In genomic region chr10:96263544-96263943, GRCm38 (mm10) we compare ENCODE assay signal across 10 mouse cellular contexts.
DNase-seq lines count a peak whose midpoint lies in the region; ATAC-seq lines count a peak whose summit lies in the region.
"Had no signal": no experiment of that assay in that cellular context is flagged by ENCODE, and none has a peak within 500 bp of the region (broad histone marks: within the 10 kb centered on the region; RNA-seq: fewer than 3 reads in every experiment).

No protein-coding gene starts in this region.

- H3K27me3 ChIP-seq in neural tube, embryonic 11.5 days (ENCODE audit: control insufficient read depth, insufficient read depth, low read length) = no peaks in the 10 kb centered on the region

- peak; percentile 84 for ATAC-seq in frontal cortex, adult (ENCODE audit: low TSS enrichment)
- no peak; the same call in 1 of the 2 replicates for ATAC-seq in neural tube, embryonic 11.5 days (ENCODE audit: insufficient read depth, low FRiP score, low TSS enrichment)

- DNase-seq in frontal cortex, postnatal 25 days (ENCODE audit: low spot score in 2 of 2) = no peak
- peak; percentile 9 to 31 for DNase-seq in spleen, postnatal 36 days (ENCODE audit: low spot score in 2 of 2)
- no peak for DNase-seq in spleen, postnatal 4 days (ENCODE audit: low spot score in 2 of 2)
- peak; percentile 25 for DNase-seq in kidney, adult 9 months
- DNase-seq in neural tube, embryonic 11.5 days (ENCODE audit: low spot score) = peak; percentile 19
- DNase-seq in thymus, postnatal 4 days = no peak
- no peak for DNase-seq in spleen, postnatal 14 days (ENCODE audit: low spot score in 2 of 2)

- H3K4me1 ChIP-seq in neural tube, embryonic 11.5 days (ENCODE audit: control insufficient read depth, insufficient read depth, low read length) = 0 out of 2 replicates have a peak, but pooled peaks cover 4% of the 10 kb centered on the region
- H3K4me1 ChIP-seq: megakaryocyte, embryonic 14.5 days had no signal

- WGBS in neural tube, embryonic 11.5 days = 19% methylated on average over 7 of the region's 7 CpGs

- no peak overlapping the region for H3K4me2 ChIP-seq in neural tube, embryonic 11.5 days (ENCODE audit: low read depth)

- H3K9me3 ChIP-seq in neural tube, embryonic 11.5 days (ENCODE audit: control insufficient read depth, low read length) = no peaks in the 10 kb centered on the region
- H3K9me3 ChIP-seq: megakaryocyte, embryonic 14.5 days had no signal

- no peak overlapping the region for H3K27ac ChIP-seq in neural tube, embryonic 11.5 days (ENCODE audit: low read depth, low read length)

- no peak overlapping the region for H3K9ac ChIP-seq in neural tube, embryonic 11.5 days (ENCODE audit: low read length)

- no peak overlapping the region for H3K4me3 ChIP-seq in neural tube, embryonic 11.5 days (ENCODE audit: low read depth, low read length)
- H3K4me3 ChIP-seq: erythroblast, embryonic 14.5 days; megakaryocyte, embryonic 14.5 days had no signal

- no peaks in the 10 kb centered on the region for H3K36me3 ChIP-seq in neural tube, embryonic 11.5 days (ENCODE audit: control insufficient read depth, insufficient read depth, low read length)

Comparison
In these comparisons a context has a peak if more than half of its experiments do, and no peak if none do; other contexts are left out.
1. DNase-seq: peak in spleen, postnatal 36 days (2 of 2), kidney, adult 9 months (single experiment) and neural tube, embryonic 11.5 days (single experiment); none in frontal cortex, postnatal 25 days (0 of 2), spleen, postnatal 4 days (0 of 2), thymus, postnatal 4 days (single experiment) and spleen, postnatal 14 days (0 of 2).